Mouse (Mus musculus) ES-E14 (cell line): ENCODE data around the gene Tom1. TPM values are rescaled to one million over a fixed set of nuclear protein-coding genes. Genes with fewer than 3 reads are reported as not detected.

Source experiments
- DNase-seq: peaks from one replicate; pipeline ENCODE4 v3.0.0-alpha.2; 2013; ENCODE audit warnings: low read depth, low spot score
- H3K27ac ChIP-seq: 2 replicates; pipeline ENCODE4 v1.5.1; 2012; ENCODE audit warnings: low read depth, mild to moderate bottlenecking, low read length, moderate library complexity, mixed read lengths; ENCODE audit not compliant: poor library complexity, insufficient read depth, severe bottlenecking
- H3K36me3 ChIP-seq: 2 replicates; pipeline ENCODE4 v1.6.1; 2012; ENCODE audit warnings: mild to moderate bottlenecking, low read length, moderate library complexity, mixed read lengths; ENCODE audit not compliant: control insufficient read depth, poor library complexity, insufficient read depth, severe bottlenecking
- H3K4me1 ChIP-seq, 2 experiments: fragments of 150-350 bp in 1 of 2; sonication (generic) in 1 of 2; 2 replicates each; pipeline ENCODE4 v1.6.1; 2012; ENCODE audit warnings: low read length in 2 of 2, mild to moderate bottlenecking in 1 of 2, mixed read lengths in 1 of 2; ENCODE audit not compliant: control insufficient read depth in 2 of 2, insufficient read depth in 2 of 2, poor library complexity in 1 of 2
- H3K4me3 ChIP-seq, 2 experiments: fragments of 150-350 bp in 1 of 2; sonication (generic) in 1 of 2; 2 replicates each; pipeline ENCODE4 v1.5.1; 2012; ENCODE audit warnings: low read length in 2 of 2, low read depth in 1 of 2, mild to moderate bottlenecking in 1 of 2, mixed read lengths in 1 of 2; ENCODE audit not compliant: insufficient read depth in 1 of 2, poor library complexity in 1 of 2, severe bottlenecking in 1 of 2
- H3K9ac ChIP-seq: 2 replicates; pipeline ENCODE4 v1.6.1; 2012; ENCODE audit warnings: low read depth, mild to moderate bottlenecking, low read length, mixed read lengths; ENCODE audit not compliant: poor library complexity, insufficient read depth, severe bottlenecking
- H3K9me3 ChIP-seq: fragments of 150-350 bp; sonication (generic); 2 replicates; pipeline ENCODE4 v1.6.1; 2012; ENCODE audit warnings: low read depth, mild to moderate bottlenecking, low read length; ENCODE audit not compliant: control insufficient read depth, insufficient read depth
- CHD2 ChIP-seq: IDR thresholded peaks from 2 replicates; pipeline ENCODE4 v1.6.1; 2014; ENCODE audit warnings: mild to moderate bottlenecking, low read depth, low read length, inconsistent platforms
- HCFC1 ChIP-seq: IDR thresholded peaks from 2 replicates; pipeline ENCODE4 v1.6.1; 2012; ENCODE audit warnings: low read length, inconsistent platforms, borderline replicate concordance; ENCODE audit not compliant: insufficient read depth
- MAFK ChIP-seq: IDR thresholded peaks from 2 replicates; pipeline ENCODE4 v1.6.1; 2014; ENCODE audit warnings: mild to moderate bottlenecking, low read depth, low read length, inconsistent platforms; ENCODE audit not compliant: insufficient read depth
- ZC3H11A ChIP-seq: IDR thresholded peaks from 2 replicates; pipeline ENCODE4 v1.6.1; 2012; ENCODE audit warnings: low read depth, mild to moderate bottlenecking, inconsistent platforms, low read length, borderline replicate concordance
- ZNF384 ChIP-seq: IDR thresholded peaks from 2 replicates; pipeline ENCODE4 v1.6.1; 2012; ENCODE audit warnings: low read depth, low read length, inconsistent platforms
- in situ Hi-C, 2 experiments: fragments of 600-800 bp; cut with MboI; formaldehyde crosslinking; loops; one replicate each; pipeline ENCODE4 v1.15.1; 2025; ENCODE audit warnings: low sequenced_read_pairs in 2 of 2, inconsistent platforms in 1 of 2; ENCODE audit not compliant: unreplicated experiment in 2 of 2
- total RNA-seq: library from RNA; depleted of rRNA; stranded (reverse); fragments of 300-350 nt; gene quantifications from 2 replicates; pipeline ENCODE4 v1.2.3, GENCODE M21; 2012

Tom1 gene
- total RNA-seq, 1 experiment = 24.5 TPM

- peaks cover 6 to 8% of the 10 kb centered on the region in 2 experiments; a peak in 2 of 4 replicates for H3K4me1 ChIP-seq
- H3K27ac ChIP-seq = peak overlapping the region; percentile 98
- no peaks in the 10 kb centered on the region for H3K9me3 ChIP-seq
- TF ChIP-seq CHD2 (no peak), HCFC1 (peak; percentile 85), ZNF384 (no peak), ZC3H11A (no peak)
- H3K36me3 ChIP-seq = peaks cover 3% of the 10 kb centered on the region
- H3K9ac ChIP-seq = peak overlapping the region; percentile 99
- DNase-seq = peak; percentile 77
- peak overlapping the region; percentile 75 to 99 for H3K4me3 ChIP-seq
- in situ Hi-C loops = no loop called here
Observed at GRCm38 (mm10) chr8:74993475-74994451, 39.7 kb upstream of the Tom1 start.

GRCm38 (mm10) chr8:74994540-74994939 lies 39.0 kb upstream of the Tom1 start:
- H3K36me3 ChIP-seq = peaks cover 10% of the 10 kb centered on the region
- peaks cover 7 to 8% of the 10 kb centered on the region in 2 experiments; a peak in 2 of 4 replicates for H3K4me1 ChIP-seq
- H3K27ac ChIP-seq = peak overlapping the region; percentile 98; the same call in 1 of the 2 replicates
- in situ Hi-C loops = no loop called here
- no peak for TF ChIP-seq MAFK
- TF ChIP-seq HCFC1 = no peak
- no peak for TF ChIP-seq ZC3H11A
- no peak for TF ChIP-seq ZNF384
- no peak for TF ChIP-seq CHD2
- peak overlapping the region; percentile 75 to 99 for H3K4me3 ChIP-seq
- peak overlapping the region; percentile 99; the same call in 1 of the 2 replicates for H3K9ac ChIP-seq
- DNase-seq = no peak
- H3K9me3 ChIP-seq = no peaks in the 10 kb centered on the region

DNA sequence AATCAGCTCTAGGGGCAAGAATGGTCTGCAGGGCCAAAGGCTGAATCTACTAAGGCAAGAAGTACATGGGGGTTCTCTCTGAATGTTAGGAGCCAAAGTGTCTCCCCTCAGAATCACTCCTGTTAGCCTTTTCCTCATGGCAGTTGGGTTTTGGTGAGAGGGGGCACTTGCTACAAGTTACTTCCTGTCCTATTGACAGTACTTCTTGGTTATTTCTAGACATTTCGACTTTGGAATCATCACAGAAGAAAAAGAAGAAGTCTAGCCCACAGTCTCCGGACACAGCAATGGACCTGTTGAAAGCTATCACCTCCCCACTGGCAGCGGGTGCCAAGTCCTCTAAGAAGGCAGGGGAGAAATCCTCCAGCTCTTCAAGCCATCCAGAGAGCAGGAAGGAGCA lies 33.1 kb upstream of the Tom1 start:
- DNase-seq = no peak
- H3K27ac ChIP-seq = no peak overlapping the region
- H3K36me3 ChIP-seq = peaks cover 29% of the 10 kb centered on the region
- TF ChIP-seq HCFC1 (no peak), MAFK (no peak), CHD2 (no peak), ZC3H11A (no peak), ZNF384 (no peak)
- no peak overlapping the region for H3K4me3 ChIP-seq
- in situ Hi-C loops = no loop called here
- H3K9ac ChIP-seq = no peak overlapping the region
- H3K4me1 ChIP-seq = peaks cover under 1 to 2% of the 10 kb centered on the region in 2 experiments; a peak in 2 of 4 replicates
- H3K9me3 ChIP-seq = no peaks in the 10 kb centered on the region

- no peaks in the 10 kb centered on the region for H3K9me3 ChIP-seq
- H3K27ac ChIP-seq = no peak overlapping the region
- in situ Hi-C loops = no loop called here
- peaks cover 7% of the 10 kb centered on the region; the same call in 1 of the 2 replicates for H3K36me3 ChIP-seq
- no peak for DNase-seq
- no peak overlapping the region for H3K9ac ChIP-seq
- H3K4me1 ChIP-seq = peaks cover 10 to 13% of the 10 kb centered on the region in 2 experiments
- H3K4me3 ChIP-seq = no peak overlapping the region
- no peak for TF ChIP-seq HCFC1
- TF ChIP-seq ZNF384 = no peak
- TF ChIP-seq ZC3H11A = no peak
Observed at GRCm38 (mm10) chr8:75008826-75009225, 24.7 kb upstream of the Tom1 start.
